Mouse (Mus musculus): ENCODE results near the gene Paxbp1. TPM values are rescaled to one million over a fixed set of nuclear protein-coding genes. Genes with fewer than 3 reads are reported as not detected.

The Paxbp1 gene
- polyA plus RNA-seq, 1 experiment from 2014 or later = 79.2 TPM

- H3K4me3 ChIP-seq = peak overlapping the region; percentile 86
- under 1% methylated on average over 63 of the region's 63 CpGs for WGBS
- peak; percentile 80 for DNase-seq (ENCODE audit: low spot score)
- H3K4me1 ChIP-seq = peaks cover 18% of the 10 kb centered on the region
- H3K27me3 ChIP-seq (replicated peaks; ENCODE audit: low read depth, poor library complexity, severe bottlenecking) = 0 out of 2 replicates have a peak, but pooled peaks cover 3% of the 10 kb centered on the region
- H3K27ac ChIP-seq (replicated peaks) = peak overlapping the region; percentile 96
- peaks cover 32% of the 10 kb centered on the region for H3K36me3 ChIP-seq (replicated peaks)
- H3K9me3 ChIP-seq = no peaks in the 10 kb centered on the region
These were observed 688 bp downstream of the Paxbp1 start for GRCm38 (mm10) chr16:91043461-91044248.

- no peaks in the 10 kb centered on the region for H3K9me3 ChIP-seq
- H3K4me3 ChIP-seq = peak overlapping the region; percentile 86
- H3K27ac ChIP-seq (replicated peaks) = no peak overlapping the region
- DNase-seq (ENCODE audit: low spot score) = no peak
- H3K27me3 ChIP-seq (replicated peaks; ENCODE audit: low read depth, poor library complexity, severe bottlenecking) = no peaks in the 10 kb centered on the region
- peaks cover 42% of the 10 kb centered on the region for H3K36me3 ChIP-seq (replicated peaks)
- WGBS = 76% methylated on average over 1 of the region's 1 CpGs
- peaks cover 18% of the 10 kb centered on the region for H3K4me1 ChIP-seq
These were observed 1.7 kb downstream of the Paxbp1 start for GRCm38 (mm10) chr16:91042640-91043039.

GRCm38 (mm10) chr16:91035866-91036265 is 8.5 kb downstream of the Paxbp1 start:
- peaks cover 96% of the 10 kb centered on the region for H3K36me3 ChIP-seq (replicated peaks)
- DNase-seq (ENCODE audit: low spot score) = no peak
- H3K27me3 ChIP-seq (replicated peaks; ENCODE audit: low read depth, poor library complexity, severe bottlenecking) = no peaks in the 10 kb centered on the region
- no peaks in the 10 kb centered on the region for H3K9me3 ChIP-seq
- H3K4me3 ChIP-seq = no peak overlapping the region
- H3K27ac ChIP-seq (replicated peaks) = no peak overlapping the region
- H3K4me1 ChIP-seq = no peaks in the 10 kb centered on the region
- 92% methylated on average over 10 of the region's 10 CpGs for WGBS

- WGBS = 94% methylated on average over 4 of the region's 4 CpGs
- H3K36me3 ChIP-seq (replicated peaks) = peaks cover 95% of the 10 kb centered on the region
- H3K27ac ChIP-seq (replicated peaks) = no peak overlapping the region
- H3K9me3 ChIP-seq = no peaks in the 10 kb centered on the region
- H3K4me3 ChIP-seq = no peak overlapping the region
- no peak for DNase-seq (ENCODE audit: low spot score)
- H3K27me3 ChIP-seq (replicated peaks; ENCODE audit: low read depth, poor library complexity, severe bottlenecking) = no peaks in the 10 kb centered on the region
- H3K4me1 ChIP-seq = no peaks in the 10 kb centered on the region
These were observed 13.6 kb downstream of the Paxbp1 start for GRCm38 (mm10) chr16:91030751-91031150.

GRCm38 (mm10) chr16:91029901-91030300 is 14.4 kb downstream of the Paxbp1 start:
- Histone ChIP-seq H3K27ac (replicated peaks) (no peak overlapping the region), H3K27me3 (replicated peaks; ENCODE audit: low read depth, poor library complexity, severe bottlenecking) (no peaks in the 10 kb centered on the region), H3K4me1 (no peaks in the 10 kb centered on the region), H3K4me3 (no peak overlapping the region), H3K36me3 (replicated peaks) (peaks cover 96% of the 10 kb centered on the region), H3K9me3 (no peaks in the 10 kb centered on the region)
- WGBS = 91% methylated on average over 2 of the region's 2 CpGs
- no peak for DNase-seq (ENCODE audit: low spot score)

GRCm38 (mm10) chr16:91029161-91029743 is 15.1 kb downstream of the Paxbp1 start:
- H3K36me3 ChIP-seq (replicated peaks) = peaks cover 97% of the 10 kb centered on the region
- WGBS = 92% methylated on average over 8 of the region's 8 CpGs
- no peak overlapping the region for H3K4me3 ChIP-seq

GRCm38 (mm10) chr16:91026290-91026689 is 18.1 kb downstream of the Paxbp1 start:
- Histone ChIP-seq H3K9me3 (peaks cover 6% of the 10 kb centered on the region; the same call in 1 of the 2 replicates), H3K4me1 (no peaks in the 10 kb centered on the region), H3K4me3 (no peak overlapping the region), H3K27me3 (replicated peaks; ENCODE audit: low read depth, poor library complexity, severe bottlenecking) (no peaks in the 10 kb centered on the region), H3K27ac (replicated peaks) (no peak overlapping the region), H3K36me3 (replicated peaks) (peaks cover 97% of the 10 kb centered on the region)
- DNase-seq (ENCODE audit: low spot score) = no peak
- WGBS = 93% methylated on average over 4 of the region's 4 CpGs

More at GRCm38 (mm10) chr16:91029161-91029743, 15.1 kb downstream of the Paxbp1 start:
- Histone ChIP-seq H3K9me3 (peaks cover 3% of the 10 kb centered on the region; the same call in 1 of the 2 replicates), H3K27ac (replicated peaks) (no peak overlapping the region), H3K27me3 (replicated peaks; ENCODE audit: low read depth, poor library complexity, severe bottlenecking) (no peaks in the 10 kb centered on the region), H3K4me1 (no peaks in the 10 kb centered on the region)
- no peak for DNase-seq (ENCODE audit: low spot score)

GRCm38 (mm10) chr16:91023384-91023783 is 21.0 kb downstream of the Paxbp1 start:
- Histone ChIP-seq H3K27me3 (replicated peaks; ENCODE audit: low read depth, poor library complexity, severe bottlenecking) (no peaks in the 10 kb centered on the region), H3K4me1 (no peaks in the 10 kb centered on the region), H3K4me3 (no peak overlapping the region), H3K27ac (replicated peaks) (no peak overlapping the region), H3K36me3 (replicated peaks) (peaks cover 100% of the 10 kb centered on the region), H3K9me3 (peaks cover 6% of the 10 kb centered on the region; the same call in 1 of the 2 replicates)
- WGBS = 82% methylated on average over 1 of the region's 1 CpGs
- DNase-seq (ENCODE audit: low spot score) = peak; percentile 21

- DNase-seq (ENCODE audit: low spot score) = no peak
- H3K36me3 ChIP-seq (replicated peaks) = peaks cover 99% of the 10 kb centered on the region
- no peak overlapping the region for H3K4me3 ChIP-seq
- H3K9me3 ChIP-seq = peaks cover 6% of the 10 kb centered on the region; the same call in 1 of the 2 replicates
- no peak overlapping the region for H3K27ac ChIP-seq (replicated peaks)
- H3K27me3 ChIP-seq (replicated peaks; ENCODE audit: low read depth, poor library complexity, severe bottlenecking) = no peaks in the 10 kb centered on the region
- no peaks in the 10 kb centered on the region for H3K4me1 ChIP-seq
- 92% methylated on average over 10 of the region's 10 CpGs for WGBS
These were observed 23.4 kb downstream of the Paxbp1 start for GRCm38 (mm10) chr16:91020842-91021483.

GRCm38 (mm10) chr16:91019476-91019875 is 24.9 kb downstream of the Paxbp1 start:
- H3K9me3 ChIP-seq = peaks cover 5% of the 10 kb centered on the region; the same call in 1 of the 2 replicates
- H3K4me1 ChIP-seq = no peaks in the 10 kb centered on the region
- no peaks in the 10 kb centered on the region for H3K27me3 ChIP-seq (replicated peaks; ENCODE audit: low read depth, poor library complexity, severe bottlenecking)
- peaks cover 99% of the 10 kb centered on the region for H3K36me3 ChIP-seq (replicated peaks)
- DNase-seq (ENCODE audit: low spot score) = no peak
- no peak overlapping the region for H3K4me3 ChIP-seq
- 98% methylated on average over 4 of the region's 4 CpGs for WGBS
- no peak overlapping the region for H3K27ac ChIP-seq (replicated peaks)

- Histone ChIP-seq H3K4me3 (no peak overlapping the region), H3K9me3 (no peaks in the 10 kb centered on the region), H3K27ac (replicated peaks) (no peak overlapping the region), H3K36me3 (replicated peaks) (peaks cover 76% of the 10 kb centered on the region), H3K4me1 (peaks cover 8% of the 10 kb centered on the region; the same call in 1 of the 2 replicates), H3K27me3 (replicated peaks; ENCODE audit: low read depth, poor library complexity, severe bottlenecking) (no peaks in the 10 kb centered on the region)
- no peak for DNase-seq (ENCODE audit: low spot score)
- WGBS = 86% methylated on average over 4 of the region's 4 CpGs
These were observed 28.6 kb downstream of the Paxbp1 start for GRCm38 (mm10) chr16:91015761-91016160.

- Histone ChIP-seq H3K4me3 (peak overlapping the region; percentile 96), H3K9me3 (no peaks in the 10 kb centered on the region), H3K27ac (replicated peaks) (no peak overlapping the region), H3K4me1 (peaks cover 15% of the 10 kb centered on the region), H3K27me3 (replicated peaks; ENCODE audit: low read depth, poor library complexity, severe bottlenecking) (no peaks in the 10 kb centered on the region), H3K36me3 (replicated peaks) (peaks cover 37% of the 10 kb centered on the region)
- WGBS = 50% methylated on average over 3 of the region's 3 CpGs
- DNase-seq (ENCODE audit: low spot score) = no peak
These were observed 32.5 kb downstream of the Paxbp1 start for GRCm38 (mm10) chr16:91011847-91012246.

All from embryonic facial prominence, embryonic 10.5 days (tissue).